Mouse (Mus musculus): ENCODE measurements around the gene Twf1.
A peak's percentile ranks its signal among the peaks of the same experiment; 100 is the strongest.

The Twf1 gene

GRCm38 (mm10) chr15:94571501-94571900 lies 18.2 kb downstream of the Twf1 start:
- peak in 1 of 2 experiments; percentile 9 for DNase-seq

GRCm38 (mm10) chr15:94568496-94569182 lies 21.1 kb downstream of the Twf1 start:
- no peak for DNase-seq

DNA sequence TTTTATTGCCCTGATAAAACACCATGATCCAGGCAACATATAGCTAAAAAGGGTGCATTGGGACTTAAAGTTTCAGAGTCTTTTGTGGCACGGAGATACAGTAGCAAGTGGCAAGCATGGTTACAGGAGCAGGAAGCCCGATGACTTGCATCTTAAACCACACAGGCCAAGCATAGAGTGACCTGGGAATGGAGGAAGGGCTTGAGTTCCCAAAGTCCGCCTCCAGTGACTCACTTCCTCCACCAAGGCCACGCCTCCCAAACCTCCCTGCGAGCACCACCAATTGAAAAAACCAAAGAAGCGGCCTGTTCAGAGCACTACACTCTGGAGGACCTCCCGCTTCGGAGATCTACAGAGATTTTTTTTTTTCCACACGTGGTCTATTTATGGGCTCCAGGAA lies 23.8 kb downstream of the Twf1 start:
- DNase-seq: no peak

DNA sequence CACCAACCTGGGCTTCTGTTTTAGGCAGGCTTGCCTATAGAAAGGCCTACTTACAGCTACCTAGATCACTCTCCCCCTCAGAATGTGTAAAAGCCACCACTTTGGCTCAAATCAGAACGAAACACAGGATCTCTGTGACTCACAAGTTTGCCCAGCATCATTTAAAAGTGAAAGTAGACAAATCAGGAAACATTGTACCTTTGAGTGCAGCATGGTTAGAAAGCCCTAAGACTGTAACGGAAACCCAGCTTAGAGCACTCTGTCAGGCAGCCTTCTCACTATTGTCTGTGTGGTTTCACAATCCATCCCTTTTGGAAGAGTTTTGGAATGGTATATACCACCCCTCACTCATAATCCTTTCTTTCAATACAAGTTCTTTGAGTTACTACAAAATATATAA lies 24.8 kb downstream of the Twf1 start:
- no peak for DNase-seq

GRCm38 (mm10) chr15:94558895-94559656 lies 30.6 kb downstream of the Twf1 start:
- no peak for DNase-seq

GRCm38 (mm10) chr15:94557442-94557841 lies 32.2 kb downstream of the Twf1 start:
- DNase-seq: peak; percentile 84 to 89

GRCm38 (mm10) chr15:94553536-94553935 lies 36.2 kb downstream of the Twf1 start:
- DNase-seq: no peak

- no peak for DNase-seq
Observed at GRCm38 (mm10) chr15:94544844-94545243, 44.8 kb downstream of the Twf1 start.

- DNase-seq: no peak
Observed at GRCm38 (mm10) chr15:94544052-94544636, 45.5 kb downstream of the Twf1 start.

DNA sequence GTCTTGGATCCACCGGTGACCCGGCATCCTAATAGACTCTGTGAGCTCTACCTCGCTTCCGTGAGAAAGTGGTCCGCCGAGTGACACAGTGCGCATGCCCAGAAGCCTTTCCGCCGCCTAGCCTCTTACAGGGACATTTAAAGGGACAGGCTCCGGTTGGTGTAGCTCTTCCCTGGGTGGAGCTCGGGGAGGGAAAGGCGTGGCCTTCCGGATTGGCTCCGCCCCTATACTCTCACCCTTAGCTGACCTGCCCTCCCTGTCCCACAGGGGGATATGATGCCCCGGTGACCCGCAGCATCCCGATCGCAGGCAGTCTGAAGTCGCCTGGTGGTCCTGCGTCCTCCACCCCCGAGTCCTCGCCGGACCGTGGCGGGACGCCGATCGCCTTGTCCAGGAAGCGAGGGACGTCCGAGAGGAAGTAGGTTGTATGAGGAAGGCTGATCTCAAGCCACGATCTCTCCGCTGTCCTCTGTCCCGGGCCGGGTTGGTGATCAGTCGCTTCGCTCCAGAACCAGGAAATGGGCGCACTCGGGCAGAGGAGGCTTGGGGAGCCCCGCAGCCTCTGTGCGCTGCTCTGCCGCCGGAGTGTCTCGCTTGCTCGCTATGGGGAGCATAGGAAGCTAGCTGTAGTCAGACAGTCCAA lies 46.2 kb downstream of the Twf1 start, which contains the start of the genes Pus7l and Irak4:
Gene Pus7l, minus strand, starts transcription at position 139 of the 643 bp plus-strand sequence.
Gene Irak4, plus strand, starts transcription at position 235 of the 643 bp plus-strand sequence.
- peak; percentile 87 to 89 for DNase-seq

- no peak for DNase-seq
Observed at GRCm38 (mm10) chr15:94542567-94543408, 46.9 kb downstream of the Twf1 start.

DNA sequence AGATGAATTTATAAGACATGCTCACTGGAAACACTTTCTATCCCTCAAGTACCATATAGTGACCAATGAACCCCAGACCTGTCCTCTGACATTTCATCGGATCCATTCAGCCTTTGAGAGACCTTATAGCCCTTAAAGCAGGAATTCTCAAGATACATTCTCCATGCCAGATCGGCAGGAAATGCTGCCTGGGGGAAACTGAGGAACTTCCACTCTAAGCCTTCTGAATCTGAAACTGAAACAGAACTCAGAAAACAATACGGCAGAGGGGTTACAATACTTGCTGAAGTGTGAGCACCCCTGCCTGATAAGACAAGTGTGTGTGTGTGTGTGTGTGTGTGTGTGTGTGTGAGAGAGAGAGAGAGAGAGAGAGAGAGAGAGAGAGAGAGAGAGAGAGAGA lies 50.4 kb downstream of the Twf1 start:
- no peak for DNase-seq

DNA sequence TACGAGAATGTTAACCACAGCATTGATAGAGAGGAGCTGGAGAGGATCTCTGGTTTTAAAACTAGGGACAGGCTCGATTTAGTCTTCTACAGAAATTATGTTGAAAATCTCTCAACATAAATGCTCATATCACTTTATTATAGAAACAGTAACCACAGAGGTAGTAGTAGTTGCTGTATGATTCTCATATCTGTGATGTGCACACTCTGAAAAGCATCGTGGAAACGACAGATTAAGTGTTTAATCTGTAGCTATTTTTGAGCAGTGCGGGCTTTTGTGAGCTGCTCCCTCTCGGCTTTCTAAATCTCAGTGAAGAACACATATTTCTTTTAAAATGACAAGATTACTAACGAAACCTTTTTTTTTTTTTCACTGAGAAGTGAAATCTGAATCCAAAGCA lies 54.2 kb downstream of the Twf1 start:
- DNase-seq: no peak

DNA sequence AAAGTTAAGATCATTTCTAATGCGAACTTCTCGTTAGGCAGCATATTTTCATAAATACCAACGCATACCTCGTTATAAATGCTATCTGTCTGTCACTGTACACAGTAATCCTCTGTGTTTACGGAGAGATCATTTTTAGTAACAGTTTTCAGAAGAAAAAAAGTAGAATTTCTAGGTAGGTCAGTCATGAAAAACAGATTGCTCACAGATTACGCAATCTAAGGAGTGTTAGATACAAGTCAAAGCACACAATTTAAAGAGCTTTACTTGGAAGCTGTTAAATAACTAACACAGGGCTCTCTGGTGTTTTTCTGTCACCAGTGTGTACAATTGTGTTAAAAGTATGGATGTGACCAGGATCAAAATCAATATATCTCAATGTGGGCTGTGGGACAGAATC lies 56.7 kb downstream of the Twf1 start:
- no peak for DNase-seq

DNA sequence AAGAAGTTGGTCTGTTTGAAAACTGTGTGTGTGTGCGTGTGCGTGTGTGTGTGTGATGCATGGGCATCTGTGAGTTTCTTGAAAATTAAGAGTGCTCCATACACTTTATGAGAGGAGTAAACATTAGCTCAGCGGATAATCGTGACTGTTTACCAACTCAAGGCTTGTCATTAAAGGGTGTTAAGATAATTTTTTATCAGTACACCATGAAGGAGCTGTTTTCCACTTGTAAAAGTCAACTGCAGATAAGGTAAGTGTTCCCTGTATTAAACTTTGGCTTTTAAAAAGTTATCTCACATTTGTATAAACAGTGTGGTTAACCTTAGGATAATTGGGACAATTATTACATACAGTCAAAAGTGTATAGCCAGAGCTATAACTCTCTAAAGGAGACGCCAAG lies 57.4 kb downstream of the Twf1 start:
- no peak for DNase-seq

DNA sequence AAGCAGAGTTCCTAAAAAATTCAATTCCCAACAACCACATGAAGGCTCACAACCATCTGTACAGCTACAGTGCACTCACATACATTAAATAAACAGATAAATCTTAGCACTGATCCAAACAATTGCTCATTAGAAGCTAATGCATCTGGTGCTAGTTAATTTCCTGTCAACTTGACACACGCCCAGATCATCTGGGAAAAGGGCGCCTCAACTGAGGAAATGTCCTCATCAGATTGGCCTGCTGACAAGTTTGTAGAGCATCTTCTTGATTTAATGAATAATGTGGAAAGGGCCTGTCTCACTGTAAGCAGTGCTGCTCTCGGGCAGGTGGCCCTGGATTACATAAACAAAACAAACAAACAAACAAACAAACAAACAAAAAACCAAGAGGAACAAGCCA lies 59.2 kb downstream of the Twf1 start:
- DNase-seq: no peak
